In the genomic region with DNA sequence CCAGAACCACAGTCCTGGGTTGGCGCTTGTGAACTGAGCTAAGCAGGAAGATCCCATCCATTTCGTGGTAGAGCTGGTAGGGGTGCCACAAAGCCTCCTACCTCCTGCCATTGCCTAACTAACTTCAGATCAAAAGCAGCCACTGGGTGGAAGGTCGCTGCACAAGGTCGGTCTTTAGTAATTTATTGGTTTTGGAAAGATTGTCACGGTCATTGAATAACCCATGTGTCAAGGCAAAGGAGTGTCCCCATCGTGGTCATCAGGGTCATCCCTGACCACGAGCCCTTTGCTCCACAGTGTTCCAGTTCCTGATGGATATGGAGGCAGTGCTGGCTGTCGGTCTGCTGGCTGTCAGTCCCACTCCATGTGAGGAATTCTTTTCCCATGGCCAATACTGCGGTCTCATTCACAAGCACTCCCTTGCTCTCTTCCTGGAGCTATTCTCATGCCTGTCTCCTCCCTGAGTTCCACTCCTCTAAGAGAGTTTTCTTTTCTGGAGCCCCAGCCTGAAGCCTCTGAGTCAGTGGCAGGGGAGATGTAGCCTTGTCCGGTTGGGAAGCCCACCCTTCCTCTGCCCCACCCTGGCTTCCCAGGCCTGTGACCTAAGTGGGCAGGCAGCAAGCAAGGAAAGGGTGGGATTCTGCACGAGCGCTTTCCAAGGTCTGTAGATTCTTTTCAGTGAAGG, we compare ENCODE assay signal across 11 mouse cellular contexts. TPM values are rescaled to one million over a fixed set of nuclear protein-coding genes. Genes with fewer than 3 reads are reported as not detected.
DNase-seq lines count a peak whose midpoint lies in the region; ATAC-seq lines count a peak whose summit lies in the region.
"Had no signal": no experiment of that assay in that cellular context is flagged by ENCODE, and none has a peak within 500 bp of the region (broad histone marks: within the 10 kb centered on the region; RNA-seq: fewer than 3 reads in every experiment).

No protein-coding gene starts in this region.

- peak; percentile 35 to 45 for DNase-seq in kidney, adult 8-10 months
- DNase-seq in adrenal gland, postnatal 14 days, result peak; percentile 81
- DNase-seq in heart, postnatal 4 days, result peak; percentile 36
- DNase-seq in lung, postnatal 36 days, result peak; percentile 55
- DNase-seq in layer of hippocampus, adult 18-20 months (ENCODE audit: low spot score in 2 of 2), result no peak
- DNase-seq in urinary bladder, postnatal 36 days (ENCODE audit: low spot score in 2 of 2), result no peak
- no peak for DNase-seq in left cerebral cortex, adult 9 months (ENCODE audit: low spot score in 2 of 2)
- DNase-seq: cerebellum, adult 11 months; retina, postnatal 1 day had no signal

- H3K9ac ChIP-seq in kidney, embryonic 14.5 days (ENCODE audit: low read depth, low read length), result no peak overlapping the region
- H3K9ac ChIP-seq: hindbrain, embryonic 15.5 days had no signal

- no peak overlapping the region for H3K4me2 ChIP-seq in kidney, embryonic 14.5 days (replicated peaks; ENCODE audit: low read depth, low read length)
- H3K4me2 ChIP-seq: hindbrain, embryonic 15.5 days had no signal

- ATAC-seq in kidney, embryonic 14.5 days (ENCODE audit: low FRiP score, low TSS enrichment), result no peak

- no peak overlapping the region for H3K4me3 ChIP-seq in kidney, embryonic 14.5 days (ENCODE audit: low read length)
- H3K4me3 ChIP-seq: hindbrain, embryonic 15.5 days had no signal

- WGBS in kidney, embryonic 14.5 days, result 54% methylated on average over 12 of the region's 12 CpGs

- no peaks in the 10 kb centered on the region for H3K9me3 ChIP-seq in kidney, embryonic 14.5 days (ENCODE audit: control insufficient read depth, low read length)
- H3K9me3 ChIP-seq: hindbrain, embryonic 15.5 days had no signal

- H3K4me1 ChIP-seq in kidney, embryonic 14.5 days (ENCODE audit: control insufficient read depth, insufficient read depth, low read length), result peaks cover 6% of the 10 kb centered on the region; the same call in 1 of the 2 replicates

- no peaks in the 10 kb centered on the region for H3K27me3 ChIP-seq in kidney, embryonic 14.5 days (ENCODE audit: control insufficient read depth, insufficient read depth, low read length)
- H3K27me3 ChIP-seq: hindbrain, embryonic 15.5 days had no signal

- no peak overlapping the region for H3K27ac ChIP-seq in kidney, embryonic 14.5 days (ENCODE audit: low read depth, low read length)
- H3K27ac ChIP-seq: hindbrain, embryonic 15.5 days had no signal

- H3K36me3 ChIP-seq in kidney, embryonic 14.5 days (ENCODE audit: control insufficient read depth, insufficient read depth, low read length), result peaks cover 38% of the 10 kb centered on the region
- H3K36me3 ChIP-seq: hindbrain, embryonic 15.5 days had no signal

RNA-seq across cellular contexts. Expression of a gene that starts 58.7 kb away (rescaled TPM):
- polyA plus RNA-seq in kidney, embryonic 14.5 days (2014; fragmentation: Nextera tagmentation; extraction: Ambion mirVana), result 41.6 and 53.0 TPM in 2 replicates
- 190 and 195 TPM in 2 replicates for total RNA-seq in adrenal gland, postnatal 14 days (2021)
- total RNA-seq in heart, postnatal 4 days (2021), result 10 to 100 TPM; 46.0 to 47.7 TPM
- total RNA-seq in layer of hippocampus, adult 18-20 months (2021), result 100 to 1,000 TPM; 206 to 214 TPM

Comparison
In these comparisons a context has a peak if more than half of its experiments do, and no peak if none do; other contexts are left out.
1. DNase-seq: peak in kidney, adult 8-10 months (2 of 2), adrenal gland, postnatal 14 days (single experiment), heart, postnatal 4 days (single experiment) and lung, postnatal 36 days (single experiment); none in layer of hippocampus, adult 18-20 months (0 of 2), urinary bladder, postnatal 36 days (0 of 2) and left cerebral cortex, adult 9 months (0 of 2).